ENCODE assay signal across 10 mouse cellular contexts in the genomic region with DNA sequence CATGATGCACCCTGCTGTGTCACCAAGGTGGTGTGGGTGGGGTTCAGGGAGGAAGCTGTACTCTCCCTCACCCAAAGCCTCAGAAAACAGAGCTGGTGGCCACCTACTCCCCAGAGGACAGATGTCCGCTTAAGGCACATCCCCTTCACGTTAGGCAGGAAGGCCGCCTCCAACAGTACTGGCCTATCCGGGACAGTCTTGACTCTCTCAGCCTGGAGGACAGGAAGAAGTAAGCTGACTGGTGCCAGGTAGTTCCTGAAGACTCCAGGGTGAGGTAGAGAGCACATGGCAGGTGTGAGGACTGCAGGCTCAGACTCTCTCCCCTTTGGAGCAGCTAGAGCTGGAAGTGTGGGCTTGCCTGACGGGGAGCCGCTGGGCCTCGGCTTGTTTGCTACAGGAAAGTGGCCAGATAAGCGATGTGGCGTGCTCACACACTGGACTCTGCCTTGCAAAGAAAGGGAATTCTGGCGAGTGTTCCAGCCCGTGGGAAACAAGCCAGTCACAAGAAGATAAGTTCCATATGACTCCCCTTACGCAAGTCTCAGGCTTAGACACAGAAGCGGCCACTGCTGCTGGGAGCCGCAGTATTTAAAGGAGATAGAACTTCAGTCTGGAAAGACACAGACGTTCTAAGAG. TPM values are rescaled to one million over a fixed set of nuclear protein-coding genes. Genes with fewer than 3 reads are reported as not detected.
DNase-seq lines count a peak whose midpoint lies in the region; ATAC-seq and TF ChIP-seq lines count a peak whose summit lies in the region.
"Had no signal": no experiment of that assay in that cellular context is flagged by ENCODE, and none has a peak within 500 bp of the region (broad histone marks: within the 10 kb centered on the region; RNA-seq: fewer than 3 reads in every experiment).

No protein-coding gene starts in this region.

- ATAC-seq in liver, embryonic 11.5 days (replicated peaks; ENCODE audit: low FRiP score) = no peak; the same call in 1 of the 2 replicates
- peak; percentile 39; the same call in 1 of the 2 replicates for ATAC-seq in liver, embryonic 15.5 days (ENCODE audit: insufficient read depth)
- ATAC-seq in stomach, postnatal 0 days (ENCODE audit: low FRiP score, low TSS enrichment) = peak; percentile 79

- DNase-seq in liver = peak; percentile 21
- DNase-seq in liver, embryonic 11.5 days (ENCODE audit: low spot score) = no peak
- peak; percentile 85 for DNase-seq in heart, embryonic 10.5 days (ENCODE audit: low spot score)
- DNase-seq in stomach, postnatal 0 days (ENCODE audit: low spot score) = peak; percentile 81
- DNase-seq in cerebellum, adult 2 months = no peak
- DNase-seq in MN1 (ENCODE audit: low spot score) = no peak
- DNase-seq in adrenal gland, postnatal 25 days = no peak
- DNase-seq: thymus, postnatal 4 days had no signal

- no peaks in the 10 kb centered on the region for H3K9me3 ChIP-seq in liver, embryonic 11.5 days (ENCODE audit: control insufficient read depth, low read length)
- no peaks in the 10 kb centered on the region for H3K9me3 ChIP-seq in heart, embryonic 10.5 days
- H3K9me3 ChIP-seq in liver, embryonic 15.5 days (replicated peaks) = no peaks in the 10 kb centered on the region
- no peaks in the 10 kb centered on the region for H3K9me3 ChIP-seq in stomach, postnatal 0 days (ENCODE audit: control insufficient read depth, low read length)

- H3K9ac ChIP-seq in liver, embryonic 11.5 days (ENCODE audit: low read depth, low read length) = no peak overlapping the region
- no peak overlapping the region for H3K9ac ChIP-seq in liver, embryonic 15.5 days
- H3K9ac ChIP-seq in stomach, postnatal 0 days (ENCODE audit: low read length) = no peak overlapping the region

- no peaks in the 10 kb centered on the region; the same call in 1 of the 2 replicates for H3K27me3 ChIP-seq in liver, embryonic 11.5 days (replicated peaks; ENCODE audit: control insufficient read depth, insufficient read depth, low read length)
- no peaks in the 10 kb centered on the region for H3K27me3 ChIP-seq in heart, embryonic 10.5 days (ENCODE audit: insufficient read depth, poor library complexity, severe bottlenecking)
- peaks cover 7% of the 10 kb centered on the region for H3K27me3 ChIP-seq in liver, embryonic 15.5 days
- H3K27me3 ChIP-seq in stomach, postnatal 0 days (ENCODE audit: control insufficient read depth, insufficient read depth, low read length) = no peaks in the 10 kb centered on the region
- H3K27me3 ChIP-seq in cerebellum, adult 2 months (ENCODE audit: control insufficient read depth, insufficient read depth, low read length) = no peaks in the 10 kb centered on the region

- no peak for TF ChIP-seq CTCF in stomach, postnatal 0 days (IDR thresholded peaks at IDR 0.05; ENCODE audit: low read depth)
- no peak for TF ChIP-seq CTCF in cerebellum, adult 2 months (IDR thresholded peaks at IDR 0.05; ENCODE audit: borderline replicate concordance, insufficient read depth, low read depth, low read length)

- WGBS in liver, embryonic 11.5 days = 52% methylated on average over 15 of the region's 15 CpGs
- WGBS in heart, embryonic 10.5 days = 24% methylated on average over 15 of the region's 15 CpGs
- WGBS in liver, embryonic 15.5 days (ENCODE audit: insufficient replicate concordance) = 59% methylated on average over 15 of the region's 15 CpGs
- 25% methylated on average over 15 of the region's 15 CpGs for WGBS in stomach, postnatal 0 days
- WGBS in cerebellum, adult 2 months = 48% methylated on average over 15 of the region's 15 CpGs

- peaks cover 7% of the 10 kb centered on the region for H3K4me1 ChIP-seq in liver, embryonic 11.5 days (replicated peaks; ENCODE audit: control insufficient read depth, insufficient read depth, low read length)
- H3K4me1 ChIP-seq in heart, embryonic 10.5 days = peaks cover 63% of the 10 kb centered on the region
- peaks cover 7% of the 10 kb centered on the region for H3K4me1 ChIP-seq in liver, embryonic 15.5 days (replicated peaks)
- no peaks in the 10 kb centered on the region for H3K4me1 ChIP-seq in stomach, postnatal 0 days (replicated peaks; ENCODE audit: control insufficient read depth, insufficient read depth)
- H3K4me1 ChIP-seq in cerebellum, adult 2 months (ENCODE audit: control insufficient read depth, insufficient read depth, low read length) = no peaks in the 10 kb centered on the region

- TF ChIP-seq POLR2A in cerebellum, adult 2 months (IDR thresholded peaks at IDR 0.05; ENCODE audit: borderline replicate concordance, insufficient read depth, low read length) = no peak

- no peak overlapping the region for H3K4me3 ChIP-seq in liver, embryonic 11.5 days (ENCODE audit: low read depth, low read length)
- peak overlapping the region; percentile 35 for H3K4me3 ChIP-seq in heart, embryonic 10.5 days
- no peak overlapping the region for H3K4me3 ChIP-seq in liver, embryonic 15.5 days (replicated peaks)
- no peak overlapping the region for H3K4me3 ChIP-seq in stomach, postnatal 0 days (ENCODE audit: low read depth, low read length)
- no peak overlapping the region for H3K4me3 ChIP-seq in cerebellum, adult 2 months (replicated peaks; ENCODE audit: insufficient read depth, low read depth, low read length)

- H3K27ac ChIP-seq in liver, embryonic 11.5 days (ENCODE audit: low read depth, low read length) = no peak overlapping the region
- H3K27ac ChIP-seq in heart, embryonic 10.5 days = peak overlapping the region; percentile 87
- 0 out of 2 replicates have a peak overlapping the region, but pooled peaks have one; percentile 41 for H3K27ac ChIP-seq in liver, embryonic 15.5 days (replicated peaks)
- peak overlapping the region; percentile 75; the same call in 1 of the 2 replicates for H3K27ac ChIP-seq in stomach, postnatal 0 days (replicated peaks)
- no peak overlapping the region for H3K27ac ChIP-seq in cerebellum, adult 2 months (ENCODE audit: insufficient read depth, low read length)

- no peak for TF ChIP-seq EP300 in stomach, postnatal 0 days (optimal IDR thresholded peaks at IDR 0.05)

- no peak overlapping the region for H3K4me2 ChIP-seq in liver, embryonic 11.5 days
- no peak overlapping the region for H3K4me2 ChIP-seq in liver, embryonic 15.5 days
- no peak overlapping the region for H3K4me2 ChIP-seq in stomach, postnatal 0 days (replicated peaks; ENCODE audit: low read depth)

- H3K36me3 ChIP-seq in liver, embryonic 11.5 days (ENCODE audit: control insufficient read depth, insufficient read depth, low read length) = no peaks in the 10 kb centered on the region
- H3K36me3 ChIP-seq in heart, embryonic 10.5 days = no peaks in the 10 kb centered on the region
- H3K36me3 ChIP-seq in liver, embryonic 15.5 days (replicated peaks) = no peaks in the 10 kb centered on the region
- H3K36me3 ChIP-seq in stomach, postnatal 0 days (ENCODE audit: control insufficient read depth, insufficient read depth, low read length) = no peaks in the 10 kb centered on the region
- H3K36me3 ChIP-seq: G1E had no signal

RNA-seq across cellular contexts. Expression of gene Rhou, which starts 48.3 kb away (rescaled TPM):
- polyA plus RNA-seq in liver, embryonic 11.5 days (2014; fragmentation: Nextera tagmentation; extraction: Ambion mirVana) = 4.8 and 4.9 TPM in 2 replicates
- polyA plus RNA-seq in heart, embryonic 10.5 days (2016; fragmentation: Nextera tagmentation; extraction: Ambion mirVana) = 13.0 and 16.7 TPM in 2 replicates
- polyA plus RNA-seq in liver, embryonic 15.5 days (2015; fragmentation: Nextera tagmentation; extraction: Ambion mirVana) = 1.7 TPM in 2 replicates
- polyA plus RNA-seq in stomach, postnatal 0 days (2015; fragmentation: Nextera tagmentation; extraction: Ambion mirVana) = 7.3 and 10.9 TPM in 2 replicates
- polyA plus RNA-seq in cerebellum, adult 2 months (2012; rRNA removed) = 33.4 and 34.9 TPM in 2 replicates
- 28.8 and 39.2 TPM in 2 replicates for total RNA-seq in adrenal gland, postnatal 25 days (2021)
- polyA plus RNA-seq: G1E had no signal

Comparison
In these comparisons a context has a peak if more than half of its experiments do, and no peak if none do; other contexts are left out.
1. DNase-seq: peak in liver (single experiment), heart, embryonic 10.5 days (single experiment) and stomach, postnatal 0 days (single experiment); none in liver, embryonic 11.5 days (single experiment), cerebellum, adult 2 months (0 of 2), MN1 (single experiment) and adrenal gland, postnatal 25 days (single experiment).
2. H3K27ac ChIP-seq: peak in heart, embryonic 10.5 days (single experiment), liver, embryonic 15.5 days (single experiment) and stomach, postnatal 0 days (single experiment); none in liver, embryonic 11.5 days (single experiment) and cerebellum, adult 2 months (single experiment).